Mouse (Mus musculus): ENCODE results near the gene Alpk3. TPM values are rescaled to one million over a fixed set of nuclear protein-coding genes. Genes with fewer than 3 reads are reported as not detected.

Gene Alpk3
- polyA plus RNA-seq, 1 experiment from 2014 or later = 0.11 TPM

GRCm38 (mm10) chr7:81061936-81062335, 4.5 kb downstream of the Alpk3 start:
- ATAC-seq (ENCODE audit: low FRiP score) (no peak), DNase-seq (ENCODE audit: low spot score, missing footprints) (no peak)
- Histone ChIP-seq H3K27ac (ENCODE audit: low read depth, low read length) (no peak overlapping the region), H3K9ac (ENCODE audit: low read length) (no peak overlapping the region), H3K4me1 (ENCODE audit: control insufficient read depth, insufficient read depth, low read length) (no peaks in the 10 kb centered on the region), H3K9me3 (ENCODE audit: control insufficient read depth, low read length) (no peaks in the 10 kb centered on the region), H3K27me3 (ENCODE audit: control insufficient read depth, insufficient read depth, low read length) (no peaks in the 10 kb centered on the region), H3K4me2 (no peak overlapping the region), H3K36me3 (ENCODE audit: control insufficient read depth, insufficient read depth, low read length) (no peaks in the 10 kb centered on the region), H3K4me3 (ENCODE audit: low read depth, low read length) (no peak overlapping the region)
- WGBS = 90% methylated on average over 11 of the region's 11 CpGs

GRCm38 (mm10) chr7:81063332-81063731, 5.9 kb downstream of the Alpk3 start:
- Histone ChIP-seq H3K27ac (ENCODE audit: low read depth, low read length) (no peak overlapping the region), H3K4me3 (ENCODE audit: low read depth, low read length) (no peak overlapping the region), H3K9me3 (ENCODE audit: control insufficient read depth, low read length) (no peaks in the 10 kb centered on the region), H3K4me2 (no peak overlapping the region), H3K9ac (ENCODE audit: low read length) (no peak overlapping the region), H3K27me3 (ENCODE audit: control insufficient read depth, insufficient read depth, low read length) (no peaks in the 10 kb centered on the region), H3K36me3 (ENCODE audit: control insufficient read depth, insufficient read depth, low read length) (no peaks in the 10 kb centered on the region), H3K4me1 (ENCODE audit: control insufficient read depth, insufficient read depth, low read length) (no peaks in the 10 kb centered on the region)
- 69% methylated on average over 9 of the region's 9 CpGs for WGBS
- ATAC-seq (ENCODE audit: low FRiP score) (no peak), DNase-seq (ENCODE audit: low spot score, missing footprints) (no peak)

- DNase-seq (ENCODE audit: low spot score, missing footprints) (no peak), ATAC-seq (ENCODE audit: low FRiP score) (no peak)
- WGBS = 60% methylated on average over 6 of the region's 6 CpGs
These were observed 9.3 kb downstream of the Alpk3 start for GRCm38 (mm10) chr7:81066714-81067113.

GRCm38 (mm10) chr7:81072463-81072862, 15.1 kb downstream of the Alpk3 start:
- Histone ChIP-seq H3K4me2 (no peak overlapping the region), H3K27ac (ENCODE audit: low read depth, low read length) (no peak overlapping the region), H3K27me3 (ENCODE audit: control insufficient read depth, insufficient read depth, low read length) (no peaks in the 10 kb centered on the region), H3K4me3 (ENCODE audit: low read depth, low read length) (no peak overlapping the region), H3K4me1 (ENCODE audit: control insufficient read depth, insufficient read depth, low read length) (no peaks in the 10 kb centered on the region), H3K36me3 (ENCODE audit: control insufficient read depth, insufficient read depth, low read length) (no peaks in the 10 kb centered on the region), H3K9ac (ENCODE audit: low read length) (no peak overlapping the region), H3K9me3 (ENCODE audit: control insufficient read depth, low read length) (no peaks in the 10 kb centered on the region)
- WGBS = 60% methylated on average over 5 of the region's 5 CpGs
- DNase-seq (ENCODE audit: low spot score, missing footprints) (no peak), ATAC-seq (ENCODE audit: low FRiP score) (no peak)

More at GRCm38 (mm10) chr7:81066714-81067113, 9.3 kb downstream of the Alpk3 start:
- Histone ChIP-seq H3K27ac (ENCODE audit: low read depth, low read length) (no peak overlapping the region), H3K9ac (ENCODE audit: low read length) (no peak overlapping the region), H3K9me3 (ENCODE audit: control insufficient read depth, low read length) (no peaks in the 10 kb centered on the region), H3K4me1 (ENCODE audit: control insufficient read depth, insufficient read depth, low read length) (no peaks in the 10 kb centered on the region), H3K36me3 (ENCODE audit: control insufficient read depth, insufficient read depth, low read length) (no peaks in the 10 kb centered on the region), H3K4me3 (ENCODE audit: low read depth, low read length) (no peak overlapping the region), H3K27me3 (ENCODE audit: control insufficient read depth, insufficient read depth, low read length) (no peaks in the 10 kb centered on the region), H3K4me2 (no peak overlapping the region)

- Histone ChIP-seq H3K4me3 (ENCODE audit: low read depth, low read length) (no peak overlapping the region), H3K27me3 (ENCODE audit: control insufficient read depth, insufficient read depth, low read length) (no peaks in the 10 kb centered on the region), H3K27ac (ENCODE audit: low read depth, low read length) (no peak overlapping the region), H3K9me3 (ENCODE audit: control insufficient read depth, low read length) (no peaks in the 10 kb centered on the region), H3K4me1 (ENCODE audit: control insufficient read depth, insufficient read depth, low read length) (no peaks in the 10 kb centered on the region), H3K4me2 (no peak overlapping the region), H3K36me3 (ENCODE audit: control insufficient read depth, insufficient read depth, low read length) (no peaks in the 10 kb centered on the region), H3K9ac (ENCODE audit: low read length) (no peak overlapping the region)
- 83% methylated on average over 5 of the region's 5 CpGs for WGBS
- ATAC-seq (ENCODE audit: low FRiP score) (no peak), DNase-seq (ENCODE audit: low spot score, missing footprints) (no peak)
These were observed 15.9 kb downstream of the Alpk3 start for GRCm38 (mm10) chr7:81073273-81073672.

- H3K4me1 ChIP-seq (ENCODE audit: control insufficient read depth, insufficient read depth, low read length) = no peaks in the 10 kb centered on the region
- DNase-seq (ENCODE audit: low spot score, missing footprints) (no peak), ATAC-seq (ENCODE audit: low FRiP score) (no peak)
- H3K27ac ChIP-seq (ENCODE audit: low read depth, low read length) = no peak overlapping the region
- no peak overlapping the region for H3K4me2 ChIP-seq
- H3K9ac ChIP-seq (ENCODE audit: low read length) = no peak overlapping the region
- H3K27me3 ChIP-seq (ENCODE audit: control insufficient read depth, insufficient read depth, low read length) = no peaks in the 10 kb centered on the region
- 64% methylated on average over 9 of the region's 9 CpGs for WGBS
- H3K4me3 ChIP-seq (ENCODE audit: low read depth, low read length) = no peak overlapping the region
- H3K9me3 ChIP-seq (ENCODE audit: control insufficient read depth, low read length) = no peaks in the 10 kb centered on the region
- H3K36me3 ChIP-seq (ENCODE audit: control insufficient read depth, insufficient read depth, low read length) = no peaks in the 10 kb centered on the region
These were observed 17.1 kb downstream of the Alpk3 start for GRCm38 (mm10) chr7:81074546-81074945.

GRCm38 (mm10) chr7:81075299-81075698, 17.9 kb downstream of the Alpk3 start:
- DNase-seq (ENCODE audit: low spot score, missing footprints) (no peak), ATAC-seq (ENCODE audit: low FRiP score) (no peak)
- Histone ChIP-seq H3K27ac (ENCODE audit: low read depth, low read length) (no peak overlapping the region), H3K9ac (ENCODE audit: low read length) (no peak overlapping the region), H3K4me2 (no peak overlapping the region), H3K36me3 (ENCODE audit: control insufficient read depth, insufficient read depth, low read length) (no peaks in the 10 kb centered on the region), H3K27me3 (ENCODE audit: control insufficient read depth, insufficient read depth, low read length) (no peaks in the 10 kb centered on the region), H3K4me3 (ENCODE audit: low read depth, low read length) (no peak overlapping the region), H3K4me1 (ENCODE audit: control insufficient read depth, insufficient read depth, low read length) (no peaks in the 10 kb centered on the region), H3K9me3 (ENCODE audit: control insufficient read depth, low read length) (no peaks in the 10 kb centered on the region)
- 76% methylated on average over 7 of the region's 7 CpGs for WGBS

- Histone ChIP-seq H3K9me3 (ENCODE audit: control insufficient read depth, low read length) (no peaks in the 10 kb centered on the region), H3K9ac (ENCODE audit: low read length) (no peak overlapping the region), H3K27me3 (ENCODE audit: control insufficient read depth, insufficient read depth, low read length) (no peaks in the 10 kb centered on the region), H3K4me2 (no peak overlapping the region), H3K36me3 (ENCODE audit: control insufficient read depth, insufficient read depth, low read length) (no peaks in the 10 kb centered on the region), H3K4me3 (ENCODE audit: low read depth, low read length) (no peak overlapping the region), H3K4me1 (ENCODE audit: control insufficient read depth, insufficient read depth, low read length) (no peaks in the 10 kb centered on the region), H3K27ac (ENCODE audit: low read depth, low read length) (no peak overlapping the region)
- DNase-seq (ENCODE audit: low spot score, missing footprints) (no peak), ATAC-seq (ENCODE audit: low FRiP score) (no peak)
- 76% methylated on average over 5 of the region's 5 CpGs for WGBS
These were observed 18.3 kb downstream of the Alpk3 start for GRCm38 (mm10) chr7:81075732-81076131.

- Histone ChIP-seq H3K27me3 (ENCODE audit: control insufficient read depth, insufficient read depth, low read length) (no peaks in the 10 kb centered on the region), H3K4me2 (no peak overlapping the region), H3K27ac (ENCODE audit: low read depth, low read length) (no peak overlapping the region), H3K4me3 (ENCODE audit: low read depth, low read length) (no peak overlapping the region), H3K36me3 (ENCODE audit: control insufficient read depth, insufficient read depth, low read length) (no peaks in the 10 kb centered on the region), H3K9ac (ENCODE audit: low read length) (no peak overlapping the region), H3K4me1 (ENCODE audit: control insufficient read depth, insufficient read depth, low read length) (no peaks in the 10 kb centered on the region), H3K9me3 (ENCODE audit: control insufficient read depth, low read length) (no peaks in the 10 kb centered on the region)
- WGBS = 77% methylated on average over 6 of the region's 6 CpGs
- no peak for ATAC-seq (ENCODE audit: low FRiP score)
- DNase-seq (ENCODE audit: low spot score, missing footprints) = no peak
These were observed 19.6 kb downstream of the Alpk3 start for GRCm38 (mm10) chr7:81077009-81077408.

- 93% methylated on average over 6 of the region's 6 CpGs for WGBS
- H3K4me2 ChIP-seq = no peak overlapping the region
- no peaks in the 10 kb centered on the region for H3K27me3 ChIP-seq (ENCODE audit: control insufficient read depth, insufficient read depth, low read length)
- DNase-seq (ENCODE audit: low spot score, missing footprints) (no peak), ATAC-seq (ENCODE audit: low FRiP score) (no peak)
- H3K4me1 ChIP-seq (ENCODE audit: control insufficient read depth, insufficient read depth, low read length) = no peaks in the 10 kb centered on the region
- H3K9ac ChIP-seq (ENCODE audit: low read length) = no peak overlapping the region
- no peaks in the 10 kb centered on the region for H3K36me3 ChIP-seq (ENCODE audit: control insufficient read depth, insufficient read depth, low read length)
- no peak overlapping the region for H3K4me3 ChIP-seq (ENCODE audit: low read depth, low read length)
- H3K27ac ChIP-seq (ENCODE audit: low read depth, low read length) = no peak overlapping the region
- H3K9me3 ChIP-seq (ENCODE audit: control insufficient read depth, low read length) = no peaks in the 10 kb centered on the region
These were observed 21.3 kb downstream of the Alpk3 start for GRCm38 (mm10) chr7:81078740-81079139.
